Mouse (Mus musculus) CD8-positive naive resting alpha-beta T cell, adult 2 months (primary cell): ENCODE measurements around the gene Ano6.

Experiments
- DNase-seq, 2 experiments: peaks; one replicate each; pipeline ENCODE4 v3.0.0; 2022; ENCODE audit warnings: low read depth in 2 of 2, low spot score in 2 of 2

The Ano6 gene

GRCm38 (mm10) chr15:95969596-95969995 lies 179.0 kb downstream of the Ano6 start:
- DNase-seq = no peak

GRCm38 (mm10) chr15:95970176-95970575 lies 179.5 kb downstream of the Ano6 start:
- no peak for DNase-seq

- no peak for DNase-seq
These were observed 180.0 kb downstream of the Ano6 start for GRCm38 (mm10) chr15:95970691-95971090.

GRCm38 (mm10) chr15:95971302-95971701 lies 180.7 kb downstream of the Ano6 start:
- DNase-seq = no peak

- no peak for DNase-seq
These were observed 181.5 kb downstream of the Ano6 start for GRCm38 (mm10) chr15:95972156-95972555.

- DNase-seq = no peak
These were observed 182.0 kb downstream of the Ano6 start for GRCm38 (mm10) chr15:95972621-95973020.

- DNase-seq = no peak
These were observed 183.5 kb downstream of the Ano6 start for GRCm38 (mm10) chr15:95974021-95974597.

- DNase-seq = no peak
These were observed 185.7 kb downstream of the Ano6 start for GRCm38 (mm10) chr15:95976156-95976876.

- no peak for DNase-seq
These were observed 186.7 kb downstream of the Ano6 start for GRCm38 (mm10) chr15:95977169-95977938.

- DNase-seq = no peak
These were observed 187.3 kb downstream of the Ano6 start for GRCm38 (mm10) chr15:95977939-95978252.

- DNase-seq = no peak
These were observed 190.0 kb downstream of the Ano6 start for GRCm38 (mm10) chr15:95980641-95981040.

GRCm38 (mm10) chr15:95987916-95988315 lies 197.3 kb downstream of the Ano6 start:
- DNase-seq = no peak

- DNase-seq = no peak
These were observed 199.0 kb downstream of the Ano6 start for GRCm38 (mm10) chr15:95989496-95990124.

- DNase-seq = no peak
These were observed 212.4 kb downstream of the Ano6 start for GRCm38 (mm10) chr15:96002958-96003601.

GRCm38 (mm10) chr15:96011640-96012390 lies 221.2 kb downstream of the Ano6 start:
- DNase-seq = no peak

- no peak for DNase-seq
These were observed 221.7 kb downstream of the Ano6 start for GRCm38 (mm10) chr15:96012391-96012775.

GRCm38 (mm10) chr15:96014501-96014900 lies 223.9 kb downstream of the Ano6 start:
- DNase-seq = no peak

- DNase-seq = no peak
These were observed 229.8 kb downstream of the Ano6 start for GRCm38 (mm10) chr15:96020465-96020864.

GRCm38 (mm10) chr15:96021506-96021905 lies 230.9 kb downstream of the Ano6 start:
- no peak for DNase-seq
